In genomic region chr1:30936488-30936887, GRCm38 (mm10) we compare ENCODE assay signal across 25 mouse cellular contexts. TPM values are rescaled to one million over a fixed set of nuclear protein-coding genes. Genes with fewer than 3 reads are reported as not detected.
"Had no signal": no experiment of that assay in that cellular context is flagged by ENCODE, and none has a peak within 500 bp of the region (broad histone marks: within the 10 kb centered on the region; RNA-seq: fewer than 3 reads in every experiment).

No protein-coding gene starts in this region.

- H3K27ac ChIP-seq: midbrain, embryonic 10.5 days; midbrain, embryonic 12.5 days; neural tube, embryonic 13.5 days; neural tube, embryonic 15.5 days; stomach, embryonic 15.5 days; stomach, postnatal 0 days had no signal

- ATAC-seq: midbrain, embryonic 16.5 days had no signal

- H3K27me3 ChIP-seq: midbrain, embryonic 12.5 days; neural tube, embryonic 13.5 days; neural tube, embryonic 15.5 days; stomach, embryonic 15.5 days had no signal

- H3K4me3 ChIP-seq: midbrain, embryonic 10.5 days; midbrain, embryonic 12.5 days; myocyte; neural tube, embryonic 13.5 days; neural tube, embryonic 15.5 days; stomach, embryonic 15.5 days had no signal

- DNase-seq: lung, adult 18-20 months; lung, embryonic 14.5 days; lung, postnatal 10 days; lung, postnatal 4 days; midbrain, embryonic 14.5 days; retina, postnatal 1 day; right cerebral cortex, adult 18-20 months; right cerebral cortex, postnatal 25 days; thymus, adult 18-20 months; thymus, postnatal 14 days; thymus, postnatal 36 days had no signal

- H3K4me1 ChIP-seq: midbrain, embryonic 10.5 days; midbrain, embryonic 12.5 days; neural tube, embryonic 13.5 days; neural tube, embryonic 15.5 days; stomach, embryonic 15.5 days had no signal

RNA-seq across cellular contexts. Expression of gene AC153137.1, which starts 41.3 kb away (rescaled TPM):
- total RNA-seq: megakaryocyte, adult 5-6 weeks; megakaryocyte-erythroid progenitor cell, adult 5-6 weeks had no signal
- polyA plus RNA-seq: lung, embryonic 14.5 days; lung, embryonic 16.5 days; midbrain, embryonic 10.5 days; midbrain, embryonic 12.5 days; midbrain, embryonic 14.5 days; midbrain, embryonic 16.5 days; myocyte; neural tube, embryonic 11.5 days; neural tube, embryonic 13.5 days; neural tube, embryonic 15.5 days; spleen, adult 2 months; stomach, embryonic 15.5 days; stomach, postnatal 0 days; thymus, postnatal 0 days had no signal
